Mouse (Mus musculus) embryonic fibroblast, embryonic 13.5 days (primary cell): Measurements from ENCODE around the gene Otud1. TPM values are rescaled to one million over a fixed set of nuclear protein-coding genes. Genes with fewer than 3 reads are reported as not detected.

Experiments used
- H3K27ac ChIP-seq: 2 replicates; pipeline ENCODE4 v1.5.1; 2012; ENCODE audit warnings: low read length, control low read depth, inconsistent platforms; ENCODE audit not compliant: insufficient read depth
- H3K4me1 ChIP-seq: 2 replicates; pipeline ENCODE4 v1.6.1; 2011; ENCODE audit warnings: low read length; ENCODE audit not compliant: control insufficient read depth, insufficient read depth
- H3K4me3 ChIP-seq: 2 replicates; pipeline ENCODE4 v1.5.1; 2011; ENCODE audit warnings: mild to moderate bottlenecking, control low read depth, low read length; ENCODE audit not compliant: insufficient read depth
- CTCF ChIP-seq: IDR thresholded peaks from 2 replicates; pipeline ENCODE4 v1.5.1; 2011; ENCODE audit warnings: mild to moderate bottlenecking, control low read depth, low read length, moderate library complexity, borderline replicate concordance; ENCODE audit not compliant: insufficient read depth
- POLR2A ChIP-seq: IDR thresholded peaks from 2 replicates; pipeline ENCODE4 v1.6.1; 2011; ENCODE audit warnings: low read depth, mild to moderate bottlenecking, control low read depth, low read length, moderate library complexity
- polyA plus RNA-seq: library from polyadenylated mRNA; stranded (reverse); fragments of >200 nt; gene quantifications from 2 replicates; pipeline ENCODE4 v1.2.4, GENCODE M21; 2011; ENCODE audit warnings: low read depth; ENCODE audit not compliant: missing spikeins, insufficient read length

Gene Otud1
- polyA plus RNA-seq, 1 experiment: 3.3 TPM

GRCm38 (mm10) chr2:19665841-19666240, 8.3 kb downstream of the Otud1 start:
- TF ChIP-seq CTCF: no peak
- TF ChIP-seq POLR2A: no peak
- Histone ChIP-seq H3K4me3 (no peak overlapping the region), H3K4me1 (peaks cover 18% of the 10 kb centered on the region), H3K27ac (0 out of 2 replicates have a peak overlapping the region, but pooled peaks have one; percentile 49)

DNA sequence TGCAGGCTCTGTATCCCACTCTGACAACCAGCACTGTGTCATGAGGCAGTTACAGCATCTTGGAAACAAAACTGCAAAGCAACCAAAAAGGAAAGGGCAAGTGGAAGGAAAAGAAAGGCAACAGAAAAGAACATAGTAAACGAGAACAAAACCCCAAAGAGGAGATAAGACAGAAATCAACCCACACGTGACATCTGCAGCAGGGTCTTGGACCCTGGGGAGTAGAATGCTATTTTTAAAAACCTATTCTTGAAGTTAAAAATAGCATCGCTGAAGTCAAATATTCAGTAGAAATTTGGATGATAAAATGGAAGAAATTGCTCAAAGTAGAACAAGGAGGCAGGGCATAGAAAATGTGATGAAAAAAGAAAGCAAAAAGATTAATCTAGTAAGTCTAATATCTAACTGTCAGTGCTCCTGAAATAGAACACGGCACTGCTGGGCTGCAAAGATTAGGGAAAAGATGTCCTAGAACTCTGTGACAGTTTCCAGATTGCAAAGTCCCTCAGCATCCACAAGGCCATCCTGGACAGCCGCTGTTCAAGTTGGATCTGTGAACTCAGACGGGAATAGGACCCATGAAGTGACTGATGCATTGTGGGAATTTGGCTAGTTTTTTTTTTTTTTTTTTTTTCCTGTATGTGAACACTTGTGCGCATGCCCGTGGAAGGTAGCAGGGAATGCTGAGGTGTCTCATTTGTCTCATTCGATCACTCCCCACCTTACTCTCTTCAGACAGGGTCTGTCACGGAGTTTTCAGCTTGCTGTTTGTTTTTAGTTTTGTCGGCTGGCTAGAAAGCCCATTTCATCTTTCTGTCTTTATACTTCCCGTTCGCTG, 13.5 kb downstream of the Otud1 start:
- Histone ChIP-seq H3K4me1 (peaks cover 4% of the 10 kb centered on the region), H3K4me3 (no peak overlapping the region), H3K27ac (no peak overlapping the region)
- TF ChIP-seq CTCF (no peak), POLR2A (no peak)

GRCm38 (mm10) chr2:19682997-19683396, 25.4 kb downstream of the Otud1 start:
- Histone ChIP-seq H3K4me3 (no peak overlapping the region), H3K27ac (peak overlapping the region; percentile 61), H3K4me1 (peaks cover 6% of the 10 kb centered on the region; the same call in 1 of the 2 replicates)
- TF ChIP-seq POLR2A (no peak), CTCF (peak; percentile 31; the same call in 1 of the 2 replicates)

- Histone ChIP-seq H3K27ac (peak overlapping the region; percentile 93), H3K4me3 (no peak overlapping the region), H3K4me1 (peaks cover 6% of the 10 kb centered on the region; the same call in 1 of the 2 replicates)
- TF ChIP-seq POLR2A: no peak
- TF ChIP-seq CTCF: no peak
Observed at GRCm38 (mm10) chr2:19685489-19686147, 28.1 kb downstream of the Otud1 start.

GRCm38 (mm10) chr2:19690094-19690493, 32.5 kb downstream of the Otud1 start:
- H3K4me3 ChIP-seq: no peak overlapping the region
- TF ChIP-seq CTCF (no peak), POLR2A (no peak)
- H3K27ac ChIP-seq: no peak overlapping the region

GRCm38 (mm10) chr2:19699573-19700295, 42.2 kb downstream of the Otud1 start:
- Histone ChIP-seq H3K4me3 (no peak overlapping the region), H3K27ac (no peak overlapping the region), H3K4me1 (peaks cover 5% of the 10 kb centered on the region; the same call in 1 of the 2 replicates)
- no peak for TF ChIP-seq CTCF
- TF ChIP-seq POLR2A: no peak

More at GRCm38 (mm10) chr2:19690094-19690493, 32.5 kb downstream of the Otud1 start:
- 0 out of 2 replicates have a peak, but pooled peaks cover 3% of the 10 kb centered on the region for H3K4me1 ChIP-seq

- H3K4me1 ChIP-seq: peaks cover 5% of the 10 kb centered on the region; the same call in 1 of the 2 replicates
- no peak overlapping the region for H3K27ac ChIP-seq
- TF ChIP-seq CTCF: no peak
- no peak for TF ChIP-seq POLR2A
- H3K4me3 ChIP-seq: no peak overlapping the region
Observed at GRCm38 (mm10) chr2:19701386-19701785, 43.8 kb downstream of the Otud1 start.

DNA sequence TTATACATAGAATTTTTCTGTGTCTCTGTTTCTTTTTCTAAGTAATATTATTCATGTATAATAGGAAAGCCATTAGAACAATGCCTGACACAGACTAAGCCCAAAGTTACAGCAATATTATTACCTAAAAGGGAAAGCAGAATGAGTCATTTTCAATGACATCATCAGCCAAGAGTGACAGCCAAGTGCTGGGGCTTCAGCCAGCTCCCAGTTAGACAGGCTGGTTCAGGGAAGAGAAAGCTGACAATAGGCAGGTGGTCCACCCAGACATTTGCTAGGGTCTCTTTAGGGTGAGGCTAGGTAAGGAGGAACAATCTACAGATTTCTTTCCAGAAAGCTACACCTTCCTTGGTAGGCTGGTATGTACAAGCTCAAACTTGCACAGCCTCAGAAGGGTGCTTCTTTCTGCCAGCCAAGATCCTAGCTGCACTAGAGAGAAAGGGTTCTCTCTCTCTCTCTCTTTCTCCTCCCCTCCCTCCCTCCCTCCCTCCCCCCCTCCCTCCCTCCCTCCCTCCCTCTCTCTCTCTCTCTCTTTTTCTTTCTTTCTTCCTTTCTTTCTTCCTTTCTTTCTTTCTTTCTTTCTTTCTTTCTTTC, 45.6 kb downstream of the Otud1 start:
- peaks cover 5% of the 10 kb centered on the region; the same call in 1 of the 2 replicates for H3K4me1 ChIP-seq
- H3K4me3 ChIP-seq: no peak overlapping the region
- TF ChIP-seq CTCF: no peak
- no peak for TF ChIP-seq POLR2A
- H3K27ac ChIP-seq: no peak overlapping the region

DNA sequence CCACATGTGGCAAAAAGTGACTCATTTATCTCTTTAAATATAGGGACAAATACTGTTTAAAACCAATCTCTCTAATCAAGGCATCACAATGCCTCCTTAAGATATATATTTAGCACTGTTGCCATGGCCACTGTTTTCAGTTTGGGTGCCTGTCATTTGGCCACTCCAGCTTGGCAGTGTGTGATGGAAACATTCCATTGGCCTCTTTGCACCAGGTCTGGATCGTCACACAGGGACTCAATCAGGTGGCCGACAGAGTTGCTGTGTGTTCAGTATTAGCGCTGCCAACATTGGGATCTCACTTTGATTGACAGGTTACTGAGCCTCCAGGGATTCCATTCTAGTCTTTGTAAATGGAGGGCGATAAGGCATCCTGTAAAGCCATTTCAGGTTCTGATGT, 46.1 kb downstream of the Otud1 start:
- TF ChIP-seq CTCF (no peak), POLR2A (no peak)
- Histone ChIP-seq H3K4me3 (no peak overlapping the region), H3K27ac (no peak overlapping the region), H3K4me1 (peaks cover 5% of the 10 kb centered on the region; the same call in 1 of the 2 replicates)
